Mouse (Mus musculus) bone marrow, adult 2 months (tissue): ENCODE measurements around the gene Ttc39a. TPM values are rescaled to one million over a fixed set of nuclear protein-coding genes. Genes with fewer than 3 reads are reported as not detected.

Experiments
- H3K27ac ChIP-seq: fragments of 200-500 bp; 2 replicates; pipeline ENCODE4 v1.5.1; 2012; ENCODE audit warnings: low read depth, mild to moderate bottlenecking, control low read depth, inconsistent platforms, low read length; ENCODE audit not compliant: control insufficient read depth, poor library complexity, insufficient read depth
- H3K4me1 ChIP-seq: fragments of 200-500 bp; 2 replicates; pipeline ENCODE4 v1.6.1; 2011; ENCODE audit warnings: low read length; ENCODE audit not compliant: control insufficient read depth, insufficient read depth
- H3K4me3 ChIP-seq: fragments of 200-500 bp; replicated peaks from 2 replicates; pipeline ENCODE3; 2011; ENCODE audit warnings: mild to moderate bottlenecking, low read depth, low read length, control low read depth; ENCODE audit not compliant: control insufficient read depth
- CTCF ChIP-seq: fragments of 200-500 bp; IDR thresholded peaks from 2 replicates; pipeline ENCODE4 v1.5.1; 2011; ENCODE audit warnings: low read length, control low read depth; ENCODE audit not compliant: control insufficient read depth, insufficient read depth
- POLR2A ChIP-seq: fragments of 200-500 bp; IDR thresholded peaks from 2 replicates; pipeline ENCODE4 v1.6.1; 2011; ENCODE audit warnings: low read depth, mild to moderate bottlenecking, control low read depth, low read length, borderline replicate concordance; ENCODE audit not compliant: control insufficient read depth
- WGBS: fragments of 180-500 bp; shearing (Covaris S2); methylation state at CpG from one replicate; pipeline ENCODE4 v1.1.7; 2018; 5-methylcytosine and 5-hydroxymethylcytosine counted together
- polyA plus RNA-seq: library from polyadenylated mRNA; stranded (reverse); fragments of >200 nt; gene quantifications from 2 replicates; pipeline ENCODE4 v1.2.4, GENCODE M21; 2011; ENCODE audit warnings: low replicate concordance; ENCODE audit not compliant: missing spikeins, insufficient read depth, insufficient read length

The Ttc39a gene
- polyA plus RNA-seq, 1 experiment: 3.4 TPM

DNA sequence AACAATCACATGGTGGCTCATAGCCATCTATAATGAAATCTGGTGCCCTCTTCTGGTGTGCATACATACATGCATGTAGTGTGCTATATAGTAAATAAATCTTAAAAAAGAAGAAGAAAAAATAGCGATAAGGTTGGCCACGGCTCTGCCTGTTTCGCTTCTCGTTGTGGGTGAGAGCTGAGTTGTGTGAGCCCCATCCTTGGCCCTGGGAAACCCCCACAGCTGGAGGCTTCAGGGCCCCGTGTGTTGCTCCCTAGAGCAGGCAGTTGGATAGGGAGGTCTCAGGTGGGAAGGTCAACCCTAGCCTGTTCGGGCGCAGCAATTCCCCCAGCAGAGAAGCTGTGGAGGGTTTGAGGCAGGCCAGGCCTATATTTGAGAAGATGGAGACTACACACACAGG is 23.8 kb downstream of the Ttc39a start:
- Histone ChIP-seq H3K27ac (no peak overlapping the region), H3K4me3 (no peak overlapping the region), H3K4me1 (no peaks in the 10 kb centered on the region)
- 69% methylated on average over 7 of the region's 7 CpGs for WGBS
- no peak for TF ChIP-seq POLR2A
- TF ChIP-seq CTCF: no peak

DNA sequence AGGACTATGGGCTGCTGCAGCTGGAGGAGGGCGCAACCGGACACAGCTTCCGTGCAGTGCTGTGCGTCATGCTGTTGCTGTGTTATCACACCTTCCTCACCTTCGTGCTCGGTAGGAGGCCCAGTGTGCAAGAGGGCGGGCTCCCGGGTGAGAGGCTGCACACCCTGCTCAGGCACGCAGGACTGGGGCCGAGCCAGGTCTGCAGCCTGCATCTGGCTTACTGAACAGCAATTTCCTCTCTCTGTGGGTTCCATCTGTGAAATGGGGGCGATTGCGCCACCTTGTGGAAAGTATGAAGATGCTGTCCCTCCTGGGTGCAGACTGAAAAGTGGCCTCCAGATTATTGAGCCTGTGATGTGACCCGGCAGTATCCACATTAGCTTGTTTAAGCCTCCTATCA is 24.4 kb downstream of the Ttc39a start:
- TF ChIP-seq CTCF: peak; percentile 81
- TF ChIP-seq POLR2A: no peak
- H3K27ac ChIP-seq: no peak overlapping the region
- H3K4me3 ChIP-seq: no peak overlapping the region
- H3K4me1 ChIP-seq: no peaks in the 10 kb centered on the region
- 31% methylated on average over 13 of the region's 13 CpGs for WGBS

DNA sequence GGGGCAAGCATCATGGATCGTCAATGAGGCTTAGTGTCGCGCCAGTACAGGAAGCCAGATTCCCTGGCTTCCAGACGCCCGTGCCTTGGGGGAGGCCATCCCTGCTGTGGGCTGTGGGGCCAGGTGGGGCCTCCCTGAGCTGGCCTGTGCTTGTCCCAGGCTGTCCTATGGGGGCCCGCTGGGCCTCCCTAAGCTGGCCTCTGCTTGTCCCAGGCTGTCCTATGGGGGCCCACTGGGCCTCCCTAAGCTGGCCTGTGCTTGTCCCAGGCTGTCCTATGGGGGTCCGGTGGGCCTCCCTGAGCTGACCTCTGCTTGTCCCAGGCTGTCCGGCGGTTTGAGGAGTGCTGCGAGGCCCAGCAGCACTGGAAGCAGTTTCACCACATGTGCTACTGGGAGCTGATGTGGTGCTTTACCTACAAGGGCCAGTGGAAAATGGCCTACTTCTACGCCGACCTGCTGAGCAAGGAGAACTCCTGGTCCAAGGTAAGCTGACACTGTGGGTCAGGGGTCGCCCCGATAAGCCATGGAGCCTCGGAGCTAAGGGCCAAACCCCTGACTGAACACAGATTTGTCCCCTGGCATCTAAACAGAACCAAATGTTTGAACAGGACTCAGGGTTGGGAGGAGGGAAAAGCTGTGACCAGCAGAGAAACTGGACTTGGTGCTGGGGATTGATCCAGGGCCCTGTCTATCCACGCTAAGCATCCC is 26.4 kb downstream of the Ttc39a start:
- no peak overlapping the region for H3K4me3 ChIP-seq
- no peak overlapping the region for H3K27ac ChIP-seq
- H3K4me1 ChIP-seq: no peaks in the 10 kb centered on the region
- no peak for TF ChIP-seq CTCF
- no peak for TF ChIP-seq POLR2A
- 88% methylated on average over 16 of the region's 16 CpGs for WGBS

GRCm38 (mm10) chr4:109433641-109434040 is 27.2 kb downstream of the Ttc39a start:
- no peak for TF ChIP-seq CTCF
- TF ChIP-seq POLR2A: no peak
- 77% methylated on average over 6 of the region's 6 CpGs for WGBS
- no peaks in the 10 kb centered on the region for H3K4me1 ChIP-seq
- no peak overlapping the region for H3K27ac ChIP-seq
- no peak overlapping the region for H3K4me3 ChIP-seq

DNA sequence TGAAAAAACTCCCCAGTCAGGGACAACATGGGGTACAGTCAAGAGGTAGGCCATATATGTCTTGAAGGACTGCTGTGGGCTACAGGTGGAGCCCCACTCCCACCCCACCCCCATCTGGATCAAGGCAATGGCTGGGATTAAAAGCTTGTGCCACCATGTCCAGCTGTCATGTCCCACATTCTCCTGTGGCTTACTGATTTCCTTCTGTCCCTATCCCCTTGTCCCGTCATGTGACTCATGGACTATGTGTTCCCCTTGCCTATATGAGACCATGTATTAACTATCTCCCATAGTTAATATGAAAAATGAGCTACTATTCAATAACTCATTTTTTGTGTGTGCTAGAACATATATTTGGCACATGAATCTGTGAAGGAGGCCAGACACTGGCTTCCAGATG is 27.8 kb downstream of the Ttc39a start:
- 79% methylated on average over 1 of the region's 1 CpGs for WGBS
- no peak for TF ChIP-seq POLR2A
- TF ChIP-seq CTCF: no peak
- no peak overlapping the region for H3K4me3 ChIP-seq
- H3K4me1 ChIP-seq: peaks cover 1% of the 10 kb centered on the region; the same call in 1 of the 2 replicates
- no peak overlapping the region for H3K27ac ChIP-seq

DNA sequence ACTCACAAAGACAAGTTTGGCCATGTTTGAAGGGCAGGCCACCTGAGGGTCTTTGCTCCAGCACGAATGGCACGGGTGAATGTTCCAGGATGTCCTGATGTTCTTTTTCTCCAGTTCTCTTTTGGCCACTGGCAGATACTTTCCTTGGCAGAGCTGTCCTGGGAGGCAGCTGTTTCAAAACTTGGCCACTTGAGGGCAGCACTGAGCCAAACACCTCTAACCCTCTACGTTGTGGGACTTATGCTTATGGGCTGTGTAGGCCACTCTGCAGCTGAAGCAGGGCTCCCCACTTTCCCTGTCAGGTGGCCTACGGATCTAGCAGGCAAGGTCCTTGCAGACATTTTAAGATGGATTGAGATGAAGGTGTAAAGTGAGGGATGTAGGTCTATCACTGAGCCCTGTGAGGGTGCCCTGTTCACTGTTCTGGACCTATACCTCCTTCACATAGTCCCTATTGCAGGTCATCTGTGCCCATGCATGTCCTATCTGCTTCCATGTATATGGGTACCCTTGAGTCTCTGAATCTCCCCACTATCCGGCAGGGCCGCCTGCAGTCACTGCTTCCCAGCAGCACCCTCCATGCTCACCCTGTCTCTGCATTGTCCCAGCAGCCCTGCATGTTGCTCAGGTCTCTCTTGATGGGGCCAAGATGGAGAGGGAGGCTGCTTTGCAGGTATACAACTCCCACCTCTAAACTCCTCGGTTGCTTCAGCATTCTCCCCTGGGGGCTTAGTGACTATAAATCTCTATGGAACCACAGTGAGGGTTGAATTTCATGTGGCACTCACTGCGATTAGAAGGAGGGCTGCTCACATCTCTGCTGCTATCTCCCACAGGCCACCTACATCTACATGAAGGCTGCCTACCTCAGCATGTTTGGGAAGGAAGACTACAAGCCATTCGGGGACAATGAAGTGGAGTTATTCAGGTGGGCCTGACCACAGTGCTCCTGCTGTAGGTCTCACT is 31.8 kb downstream of the Ttc39a start:
- Histone ChIP-seq H3K27ac (no peak overlapping the region), H3K4me1 (peaks cover 4% of the 10 kb centered on the region; the same call in 1 of the 2 replicates), H3K4me3 (no peak overlapping the region)
- peak; percentile 88 for TF ChIP-seq CTCF
- TF ChIP-seq POLR2A: no peak
- 53% methylated on average over 9 of the region's 9 CpGs for WGBS

GRCm38 (mm10) chr4:109439101-109439500 is 32.7 kb downstream of the Ttc39a start:
- peaks cover 4% of the 10 kb centered on the region; the same call in 1 of the 2 replicates for H3K4me1 ChIP-seq
- peak overlapping the region; percentile 95; the same call in 1 of the 2 replicates for H3K27ac ChIP-seq
- no peak overlapping the region for H3K4me3 ChIP-seq
- 52% methylated on average over 8 of the region's 8 CpGs for WGBS
- TF ChIP-seq POLR2A: no peak
- 0 out of 2 replicates have a peak, but pooled peaks have one; percentile 7 for TF ChIP-seq CTCF

GRCm38 (mm10) chr4:109439825-109440248 is 33.4 kb downstream of the Ttc39a start:
- Histone ChIP-seq H3K4me3 (no peak overlapping the region), H3K4me1 (peaks cover 4% of the 10 kb centered on the region; the same call in 1 of the 2 replicates), H3K27ac (peak overlapping the region; percentile 95)
- no peak for TF ChIP-seq CTCF
- no peak for TF ChIP-seq POLR2A
- 46% methylated on average over 3 of the region's 3 CpGs for WGBS
